Mouse (Mus musculus): ENCODE measurements around the gene Spcs2. TPM values are rescaled to one million over a fixed set of nuclear protein-coding genes. Genes with fewer than 3 reads are reported as not detected.

Spcs2 gene
- 48.9 and 50.8 TPM in 2 replicates for polyA plus RNA-seq (2012; rRNA removed)

GRCm38 (mm10) chr7:99863362-99863761 is at the start of gene Spcs2:
Spcs2 (minus strand) TSS chr7:99863462.

DNA sequence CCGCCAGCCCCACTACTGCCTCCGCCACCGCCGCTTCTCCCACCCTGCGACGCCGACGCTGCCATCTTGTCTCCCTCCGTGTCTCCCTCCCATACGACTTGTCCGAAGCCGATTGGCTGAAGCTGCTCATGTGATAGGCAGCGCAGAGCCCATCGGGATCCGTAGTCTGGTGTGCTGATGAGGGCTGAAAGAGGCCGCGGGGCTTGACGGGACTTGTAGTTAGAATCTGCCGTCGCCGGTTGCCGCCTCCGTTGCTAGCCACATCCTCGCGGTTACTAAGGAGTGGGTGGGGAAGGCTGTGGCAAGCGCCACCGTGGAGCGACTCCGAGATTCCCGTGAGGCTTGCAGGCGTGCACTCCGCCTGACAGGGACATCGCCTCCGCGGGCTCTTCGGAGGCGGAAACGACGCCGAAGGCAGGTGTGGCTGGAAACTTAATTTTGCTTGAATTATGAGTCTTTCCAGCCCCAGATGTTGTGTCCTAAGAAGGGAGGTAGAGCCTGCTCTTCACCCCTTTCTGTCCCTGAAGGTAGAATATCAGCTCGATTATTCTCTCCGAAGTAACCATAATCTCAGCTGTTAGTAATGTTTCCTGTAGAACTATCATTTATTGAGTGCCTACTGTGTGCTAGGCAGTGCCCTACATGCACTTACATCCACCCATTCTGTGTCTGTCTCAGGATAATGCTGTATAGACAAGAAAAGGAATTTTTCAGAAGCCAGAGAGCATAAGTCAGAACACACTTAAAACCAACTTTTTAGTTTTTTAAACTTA is 4.3 kb downstream of the Spcs2 start, which contains the start of gene Xrra1:
Xrra1 (plus strand) TSS at position 304 of the 773 bp plus-strand sequence.

GRCm38 (mm10) chr7:99828083-99828570 is 35.1 kb downstream of the Spcs2 start, which contains the start of gene Neu3:
Neu3 (minus strand) TSS chr7:99828417.

Other genes with a start within 250 kb of the Spcs2 start
- 0.07 and 0.11 TPM in 2 replicates for gene Tpbgl, start 236.4 kb downstream of the Spcs2 start, polyA plus RNA-seq (2012; rRNA removed)
- gene Slco2b1, start 152.1 kb downstream of the Spcs2 start, polyA plus RNA-seq (2012; rRNA removed), result 0.09 and 0.11 TPM in 2 replicates
- gene Olfr520, start 133.2 kb downstream of the Spcs2 start, polyA plus RNA-seq (2012; rRNA removed), result not detected in 2 replicates
- not detected in 2 replicates for gene Olfr521, start 100.0 kb downstream of the Spcs2 start, polyA plus RNA-seq (2012; rRNA removed)
- 4.0 and 4.7 TPM in 2 replicates for gene Neu3, start 35.0 kb downstream of the Spcs2 start, polyA plus RNA-seq (2012; rRNA removed)
- gene Xrra1, start 4.3 kb downstream of the Spcs2 start, polyA plus RNA-seq (2012; rRNA removed), result 0.01 and 0.06 TPM in 2 replicates
- 2.0 and 2.7 TPM in 2 replicates for gene Rnf169, start 117.0 kb upstream of the Spcs2 start, polyA plus RNA-seq (2012; rRNA removed)
- 0.08 TPM in 1 of 2 replicates, not detected in the other for gene Chrdl2, start 142.7 kb upstream of the Spcs2 start, polyA plus RNA-seq (2012; rRNA removed)

All from liver, embryonic 14 days (tissue).